Mouse (Mus musculus) thymus, adult 2 months (tissue): ENCODE results near the gene Gm29276. TPM values are rescaled to one million over a fixed set of nuclear protein-coding genes. Genes with fewer than 3 reads are reported as not detected.
"Not testable (repeated sequence)": the region's sequence is repeated elsewhere in the genome, so short reads cannot be mapped to it uniquely, and the experiment has no call there.

Source experiments
- DNase-seq: peaks from one replicate; pipeline ENCODE4 v3.0.0; 2021
- H3K27ac ChIP-seq: fragments of 200-500 bp; 2 replicates; pipeline ENCODE4 v1.5.1; 2012; ENCODE audit warnings: low read length, control low read depth; ENCODE audit not compliant: control insufficient read depth, insufficient read depth
- H3K27me3 ChIP-seq: fragments of 200-500 bp; 2 replicates; pipeline ENCODE4 v1.6.1; 2012; ENCODE audit warnings: mild to moderate bottlenecking, low read length, moderate library complexity, mixed read lengths; ENCODE audit not compliant: control insufficient read depth, insufficient read depth
- H3K36me3 ChIP-seq: fragments of 200-500 bp; 2 replicates; pipeline ENCODE4 v1.6.1; 2012; ENCODE audit warnings: mild to moderate bottlenecking, low read length, moderate library complexity; ENCODE audit not compliant: control insufficient read depth, insufficient read depth
- H3K4me1 ChIP-seq: fragments of 200-500 bp; replicated peaks from 2 replicates; pipeline ENCODE4 v1.6.1; 2012; ENCODE audit warnings: low read length; ENCODE audit not compliant: control insufficient read depth, insufficient read depth
- H3K4me3 ChIP-seq: fragments of 200-500 bp; 2 replicates; pipeline ENCODE4 v1.5.1; 2012; ENCODE audit warnings: mild to moderate bottlenecking, low read length, control low read depth, moderate library complexity; ENCODE audit not compliant: control insufficient read depth, insufficient read depth
- WGBS: fragments of 180-500 bp; shearing (Covaris S2); methylation state at CpG from one replicate; pipeline ENCODE4 v1.1.7; 2018; 5-methylcytosine and 5-hydroxymethylcytosine counted together
- polyA plus RNA-seq: library from polyadenylated mRNA; depleted of rRNA; stranded (reverse); fragments of >200 nt; gene quantifications from 2 replicates; pipeline ENCODE4 v1.2.3, GENCODE M21; 2012; rRNA removed

The Gm29276 gene
- polyA plus RNA-seq = not detected in 2 replicates

GRCm38 (mm10) chrY:42582150-42582549 is at the start of gene Gm29276:
Gene Gm29276 (minus strand): TSS chrY:42582250.
- H3K27me3 ChIP-seq, H3K36me3 ChIP-seq, H3K27ac ChIP-seq, H3K4me3 ChIP-seq, H3K4me1 ChIP-seq, DNase-seq: not testable (repeated sequence)
- 93% methylated on average over 2 of the region's 7 CpGs for WGBS
